Mouse (Mus musculus) myocyte (in vitro differentiated cells): ENCODE measurements around the gene Meis2. TPM values are rescaled to one million over a fixed set of nuclear protein-coding genes. Genes with fewer than 3 reads are reported as not detected.

Experiments used
- H3K27me3 ChIP-seq: one replicate; pipeline ENCODE4 v1.6.1; 2011; ENCODE audit not compliant: control insufficient read depth, insufficient read depth, insufficient read length
- H3K36me3 ChIP-seq: one replicate; pipeline ENCODE4 v1.6.1; 2011; ENCODE audit not compliant: control insufficient read depth, insufficient read depth
- H3K4me2 ChIP-seq: one replicate; pipeline ENCODE4 v1.6.1; 2011; ENCODE audit warnings: low read depth, control low read depth
- H3K4me3 ChIP-seq: one replicate; pipeline ENCODE4 v1.5.1; 2011; ENCODE audit warnings: mild to moderate bottlenecking, control low read depth, moderate library complexity
- H3K79me2 ChIP-seq: one replicate; pipeline ENCODE4 v1.6.1; 2011; ENCODE audit not compliant: control insufficient read depth, insufficient read depth
- H3ac ChIP-seq: one replicate; pipeline ENCODE4 v1.6.1; 2011; ENCODE audit not compliant: control insufficient read depth, insufficient read length
- CEBPB ChIP-seq: IDR thresholded peaks from 2 replicates; pipeline ENCODE4 v1.6.1; 2011; ENCODE audit warnings: mild to moderate bottlenecking, moderate library complexity; ENCODE audit not compliant: poor library complexity, insufficient read depth, severe bottlenecking
- E2F4 ChIP-seq: IDR thresholded peaks from one replicate; pipeline ENCODE4 v1.6.1; 2011; ENCODE audit warnings: mild to moderate bottlenecking, control low read depth, moderate library complexity; ENCODE audit not compliant: insufficient read depth
- MAX ChIP-seq: IDR thresholded peaks from one replicate; pipeline ENCODE4 v1.6.1; 2011; ENCODE audit warnings: low read depth, mild to moderate bottlenecking, control low read depth
- MYOD1 ChIP-seq, 3 experiments: IDR thresholded peaks; one replicate each; pipeline ENCODE4 v1.6.1; 2011; ENCODE audit warnings: control low read depth in 2 of 3, low read depth in 2 of 3, mild to moderate bottlenecking in 2 of 3, moderate library complexity in 1 of 3; ENCODE audit not compliant: insufficient read length in 2 of 3, control insufficient read depth in 1 of 3
- MYOG ChIP-seq, 3 experiments: IDR thresholded peaks; one replicate each; pipeline ENCODE4 v1.6.1; 2011; ENCODE audit warnings: control low read depth in 2 of 3, low read depth in 2 of 3, mild to moderate bottlenecking in 2 of 3; ENCODE audit not compliant: insufficient read length in 2 of 3, control insufficient read depth in 1 of 3, insufficient read depth in 1 of 3
- POLR2A ChIP-seq: IDR thresholded peaks from one replicate; pipeline ENCODE4 v1.6.1; 2011; ENCODE audit warnings: low read depth, mild to moderate bottlenecking, control low read depth, moderate library complexity; ENCODE audit not compliant: insufficient read length
- POLR2AphosphoS2 ChIP-seq: IDR thresholded peaks from one replicate; pipeline ENCODE4 v1.6.1; 2011; ENCODE audit warnings: low read depth, control low read depth; ENCODE audit not compliant: insufficient read length
- REST ChIP-seq: IDR thresholded peaks from one replicate; pipeline ENCODE4 v1.6.1; 2011; ENCODE audit warnings: mild to moderate bottlenecking, control low read depth, moderate library complexity; ENCODE audit not compliant: insufficient read depth, insufficient read length
- SRF ChIP-seq: IDR thresholded peaks from one replicate; pipeline ENCODE4 v1.6.1; 2011; ENCODE audit warnings: low read depth; ENCODE audit not compliant: control insufficient read depth, insufficient read length
- TCF12 ChIP-seq: IDR thresholded peaks from one replicate; pipeline ENCODE4 v1.6.1; 2011; ENCODE audit warnings: mild to moderate bottlenecking, control low read depth; ENCODE audit not compliant: poor library complexity, insufficient read depth, severe bottlenecking
- TCF3 ChIP-seq: IDR thresholded peaks from one replicate; pipeline ENCODE4 v1.6.1; 2011; ENCODE audit warnings: low read depth, control low read depth; ENCODE audit not compliant: insufficient read length
- USF1 ChIP-seq: IDR thresholded peaks from one replicate; pipeline ENCODE4 v1.6.1; 2011; ENCODE audit warnings: low read depth, mild to moderate bottlenecking, control low read depth, moderate library complexity
- polyA plus RNA-seq: library from polyadenylated mRNA; unstranded; fragments of >200 nt; fragmentation: generic; extraction: Trizol; gene quantifications from one replicate; pipeline ENCODE4 v1.2.1, GENCODE M21; 2012; ENCODE audit warnings: missing spikeins

The Meis2 gene
- polyA plus RNA-seq, 1 experiment: 9.3 TPM

GRCm38 (mm10) chr2:116068901-116069300 lies 3.3 kb upstream of the Meis2 start:
- Histone ChIP-seq H3K79me2 (peaks cover 9% of the 10 kb centered on the region), H3K36me3 (no peaks in the 10 kb centered on the region), H3K27me3 (no peaks in the 10 kb centered on the region), H3K4me2 (no peak overlapping the region), H3K4me3 (no peak overlapping the region), H3ac (no peak overlapping the region)
- TF ChIP-seq USF1 (no peak), MYOD1 (IDR thresholded peaks at IDR 0.05; ENCODE audit: control insufficient read depth in 1 of 3, insufficient read length in 2 of 3, low read depth in 2 of 3) (no peak), MYOG (IDR thresholded peaks at IDR 0.05; ENCODE audit: control insufficient read depth in 1 of 3, insufficient read depth in 1 of 3, insufficient read length in 2 of 3, low read depth in 2 of 3) (no peak), TCF3 (no peak), TCF12 (no peak), CEBPB (no peak), REST (no peak), E2F4 (no peak), MAX (no peak), POLR2A (no peak), POLR2AphosphoS2 (no peak), SRF (no peak)

GRCm38 (mm10) chr2:116068461-116068860 lies 2.8 kb upstream of the Meis2 start:
- H3K79me2 ChIP-seq: peaks cover 14% of the 10 kb centered on the region
- TF ChIP-seq TCF3 (no peak), CEBPB (no peak), REST (no peak), POLR2A (no peak), MYOG (IDR thresholded peaks at IDR 0.05; ENCODE audit: control insufficient read depth in 1 of 3, insufficient read depth in 1 of 3, insufficient read length in 2 of 3, low read depth in 2 of 3) (no peak), TCF12 (no peak)
- peak overlapping the region; percentile 98 for H3K4me3 ChIP-seq
- H3ac ChIP-seq: no peak overlapping the region
- no peaks in the 10 kb centered on the region for H3K27me3 ChIP-seq
- H3K36me3 ChIP-seq: no peaks in the 10 kb centered on the region
- H3K4me2 ChIP-seq: peak overlapping the region; percentile 90

- Histone ChIP-seq H3K36me3 (no peaks in the 10 kb centered on the region), H3K4me2 (peak overlapping the region; percentile 90), H3K27me3 (no peaks in the 10 kb centered on the region), H3K79me2 (peaks cover 21% of the 10 kb centered on the region), H3ac (no peak overlapping the region), H3K4me3 (peak overlapping the region; percentile 98)
- TF ChIP-seq TCF12: no peak
- no peak for TF ChIP-seq MAX
- no peak for TF ChIP-seq MYOD1 (IDR thresholded peaks at IDR 0.05; ENCODE audit: control insufficient read depth in 1 of 3, insufficient read length in 2 of 3, low read depth in 2 of 3)
- TF ChIP-seq REST: no peak
- no peak for TF ChIP-seq TCF3
- TF ChIP-seq MYOG (IDR thresholded peaks at IDR 0.05; ENCODE audit: control insufficient read depth in 1 of 3, insufficient read depth in 1 of 3, insufficient read length in 2 of 3, low read depth in 2 of 3): no peak
- TF ChIP-seq POLR2AphosphoS2: no peak
- TF ChIP-seq USF1: no peak
- no peak for TF ChIP-seq POLR2A
- TF ChIP-seq E2F4: no peak
- TF ChIP-seq CEBPB: no peak
- TF ChIP-seq SRF: no peak
Observed at GRCm38 (mm10) chr2:116067711-116068110, 2.1 kb upstream of the Meis2 start.

GRCm38 (mm10) chr2:116067065-116067497 lies 1.4 kb upstream of the Meis2 start:
- no peak for TF ChIP-seq USF1
- TF ChIP-seq POLR2A: peak; percentile 76
- peak; percentile 68 for TF ChIP-seq POLR2AphosphoS2
- TF ChIP-seq TCF3: no peak
- no peak for TF ChIP-seq SRF
- TF ChIP-seq MAX: no peak
- no peak for TF ChIP-seq E2F4
- TF ChIP-seq MYOG (IDR thresholded peaks at IDR 0.05; ENCODE audit: control insufficient read depth in 1 of 3, insufficient read depth in 1 of 3, insufficient read length in 2 of 3, low read depth in 2 of 3): peak in 2 of 3 experiments; percentile 67 to 75
- peak in 2 of 3 experiments; percentile 41 to 76 for TF ChIP-seq MYOD1 (IDR thresholded peaks at IDR 0.05; ENCODE audit: control insufficient read depth in 1 of 3, insufficient read length in 2 of 3, low read depth in 2 of 3)
- no peak for TF ChIP-seq TCF12
- no peak for TF ChIP-seq CEBPB
- no peak for TF ChIP-seq REST
- H3K27me3 ChIP-seq: no peaks in the 10 kb centered on the region

GRCm38 (mm10) chr2:116066057-116066941 lies 660 bp upstream of the Meis2 start:
- Histone ChIP-seq H3K79me2 (peaks cover 35% of the 10 kb centered on the region), H3K27me3 (no peaks in the 10 kb centered on the region), H3K4me2 (peak overlapping the region; percentile 90), H3ac (peak overlapping the region; percentile 58), H3K36me3 (no peaks in the 10 kb centered on the region), H3K4me3 (peak overlapping the region; percentile 98)
- TF ChIP-seq CEBPB (no peak), POLR2AphosphoS2 (peak; percentile 58)

More at GRCm38 (mm10) chr2:116067065-116067497, 1.4 kb upstream of the Meis2 start:
- Histone ChIP-seq H3K36me3 (no peaks in the 10 kb centered on the region), H3ac (peak overlapping the region; percentile 58), H3K4me2 (peak overlapping the region; percentile 90), H3K79me2 (peaks cover 28% of the 10 kb centered on the region), H3K4me3 (peak overlapping the region; percentile 98)
